Mouse (Mus musculus): ENCODE measurements around the gene Zfp979.
"Not testable (repeated sequence)": the region's sequence is repeated elsewhere in the genome, so short reads cannot be mapped to it uniquely, and the experiment has no call there.

Zfp979 gene

DNA sequence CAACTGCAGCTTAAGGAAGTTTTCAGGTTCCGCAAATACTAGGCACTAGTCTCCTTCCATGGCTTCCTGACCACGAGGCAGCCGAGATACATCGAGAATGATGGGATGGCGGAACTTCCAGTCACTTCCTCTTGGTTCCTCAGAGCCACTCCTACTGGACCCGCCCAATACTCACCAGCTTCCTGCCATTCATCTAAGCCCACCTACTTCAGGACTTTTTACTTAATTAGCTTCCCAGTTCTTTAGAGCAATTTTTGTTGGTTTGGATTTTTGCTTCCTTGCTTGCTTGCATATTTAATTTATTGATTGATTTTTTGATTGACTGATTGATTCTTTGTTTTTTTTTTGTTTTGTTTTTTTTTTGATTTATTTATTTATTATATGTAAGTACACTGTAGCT lies at the start of gene Zfp979:
TSS of gene Zfp979 (minus strand) at position 101 of the 400 bp plus-strand sequence.
- DNase-seq (ENCODE audit: low read depth, low spot score): not testable (repeated sequence)

DNA sequence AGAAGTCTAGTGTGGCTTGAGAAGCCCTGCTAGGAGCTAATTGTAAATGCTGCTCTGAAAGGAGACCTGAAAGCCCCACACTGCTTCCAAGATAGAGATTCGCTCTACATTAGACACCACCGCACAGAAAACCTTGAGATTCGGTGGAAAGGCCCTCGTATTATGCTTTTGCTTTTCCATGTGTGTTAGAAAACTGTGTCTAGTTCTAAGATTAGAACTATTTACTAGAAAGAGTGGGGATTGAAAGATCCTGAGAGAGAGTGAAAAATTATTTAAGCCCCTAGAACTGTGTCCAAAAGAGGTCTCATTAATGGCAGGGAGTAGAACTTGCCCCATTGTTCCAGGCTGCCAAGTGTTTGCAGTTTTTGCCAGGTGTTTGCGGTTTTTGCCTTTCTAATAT lies 12.9 kb upstream of the Zfp979 start:
- DNase-seq (ENCODE audit: low read depth, low spot score): not testable (repeated sequence)

DNA sequence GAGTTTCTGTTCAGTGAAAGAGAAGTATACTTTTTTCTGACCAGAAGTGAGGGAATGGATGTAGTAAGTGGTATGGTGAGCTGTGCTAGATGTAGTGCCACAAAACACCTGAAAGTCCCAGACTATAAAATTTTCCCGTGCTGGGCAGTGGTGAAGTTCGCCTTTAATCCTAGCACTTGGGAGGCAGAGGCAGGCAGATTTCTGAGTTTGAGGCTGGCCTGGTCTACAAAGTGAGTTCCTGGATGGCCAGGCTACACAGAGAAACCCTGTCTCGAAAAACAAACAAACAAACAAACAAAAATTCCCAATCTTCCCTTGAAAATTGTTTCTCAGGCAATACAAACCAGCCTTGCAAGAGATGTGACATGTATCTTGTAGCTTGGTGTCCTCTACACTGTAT lies 5.1 kb upstream of the Zfp979 start:
- DNase-seq (ENCODE audit: low read depth, low spot score): not testable (repeated sequence)

DNA sequence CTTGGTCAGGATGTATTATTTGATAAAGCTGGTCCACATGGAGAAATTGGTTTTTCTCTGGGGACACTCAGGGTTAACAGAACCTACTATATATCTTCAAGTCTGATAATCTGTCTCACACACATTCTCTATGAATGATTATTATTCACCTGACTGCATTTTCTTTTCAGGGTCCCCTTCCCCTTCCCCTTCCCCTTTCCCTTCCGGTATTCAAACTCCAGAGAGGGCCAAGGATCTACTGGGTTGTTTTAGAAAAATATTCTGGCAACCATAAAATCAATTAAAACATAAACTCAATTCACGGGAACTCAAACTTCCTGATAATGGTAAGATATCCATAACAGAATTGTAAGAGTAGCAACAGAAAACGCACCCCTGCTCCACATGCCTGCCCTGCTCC lies 381 bp downstream of the Zfp979 start:
- not testable (repeated sequence) for DNase-seq (ENCODE audit: low read depth, low spot score)

DNA sequence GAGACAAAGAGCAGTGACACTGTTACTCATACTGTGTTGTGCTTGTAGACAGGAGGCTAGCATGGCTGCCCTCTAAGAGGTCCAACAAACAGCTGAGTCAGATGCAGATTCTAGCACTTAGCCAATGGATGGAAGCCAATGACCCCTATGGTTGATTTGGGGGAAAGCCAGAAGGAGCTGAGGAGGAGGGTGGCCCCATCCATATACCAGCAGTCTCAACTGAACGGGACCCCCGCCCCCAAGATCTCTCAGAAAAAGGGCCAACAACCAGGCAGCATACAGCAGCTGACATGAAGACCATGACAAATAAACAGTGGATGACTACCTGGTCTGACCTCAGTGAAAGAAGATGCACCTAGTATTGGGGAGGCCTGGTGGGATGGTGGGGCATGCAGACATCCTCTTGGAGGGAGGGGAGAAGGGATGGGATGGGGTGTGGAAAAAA lies 8.5 kb downstream of the Zfp979 start:
- not testable (repeated sequence) for DNase-seq (ENCODE audit: low read depth, low spot score)

DNA sequence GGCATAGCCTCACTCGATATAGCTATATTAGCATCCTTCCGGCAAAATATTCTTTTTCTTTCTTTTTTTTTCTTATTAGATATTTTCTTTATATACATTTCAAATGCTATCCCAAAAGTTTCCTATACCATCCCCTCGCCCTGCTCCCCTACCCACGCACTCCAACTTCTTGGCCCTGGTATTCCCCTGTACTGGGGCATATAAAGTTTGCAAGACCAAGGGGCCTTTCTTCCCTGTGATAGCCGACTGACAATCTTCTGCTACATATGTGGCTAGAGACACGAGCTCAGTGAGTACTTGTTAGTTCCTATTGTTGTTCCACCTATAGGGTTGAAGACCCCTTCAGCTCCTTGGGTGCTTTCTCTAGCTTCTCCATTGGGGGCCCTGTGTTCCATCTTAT lies 35.8 kb downstream of the Zfp979 start:
- not testable (repeated sequence) for DNase-seq (ENCODE audit: low read depth, low spot score)

DNA sequence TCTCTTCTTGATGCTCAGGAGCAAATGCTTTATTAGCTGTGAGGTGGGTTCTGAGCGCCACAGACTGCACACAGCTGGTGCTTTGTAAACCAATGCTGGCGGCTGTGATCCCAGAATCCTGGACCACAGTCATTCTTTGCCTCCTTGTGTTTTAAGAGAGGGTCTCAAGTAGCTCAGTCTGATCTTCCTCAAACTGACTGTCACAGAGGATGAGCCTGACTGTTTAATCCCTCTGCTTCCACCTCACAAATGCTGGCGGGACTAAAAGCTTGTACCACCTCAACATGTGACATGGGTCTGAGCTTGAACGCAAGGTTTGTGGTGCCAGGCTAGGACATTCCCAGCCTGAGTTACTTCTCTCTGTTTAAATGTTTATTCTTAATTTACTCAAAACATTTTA lies 36.8 kb downstream of the Zfp979 start:
- no peak for DNase-seq (ENCODE audit: low read depth, low spot score)

DNA sequence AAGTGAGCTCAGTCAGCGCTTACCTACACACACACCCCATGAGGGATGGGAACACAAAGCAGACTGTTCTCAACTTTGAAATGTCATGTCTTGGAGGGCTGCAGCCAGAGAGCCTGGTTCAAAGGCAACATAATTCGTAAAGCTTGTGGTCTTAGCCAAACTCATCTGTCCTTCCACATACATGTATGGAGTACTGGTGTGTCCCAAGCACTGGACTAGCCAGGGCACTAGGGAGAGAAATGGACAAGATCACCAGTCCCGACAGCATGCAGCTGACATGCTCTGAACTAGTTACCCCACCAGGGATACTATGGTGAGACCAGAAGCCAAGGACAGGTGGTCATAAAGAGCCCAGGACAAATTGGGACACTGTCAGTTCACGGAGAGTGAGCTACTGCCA lies 38.5 kb downstream of the Zfp979 start:
- DNase-seq (ENCODE audit: low read depth, low spot score): no peak

DNA sequence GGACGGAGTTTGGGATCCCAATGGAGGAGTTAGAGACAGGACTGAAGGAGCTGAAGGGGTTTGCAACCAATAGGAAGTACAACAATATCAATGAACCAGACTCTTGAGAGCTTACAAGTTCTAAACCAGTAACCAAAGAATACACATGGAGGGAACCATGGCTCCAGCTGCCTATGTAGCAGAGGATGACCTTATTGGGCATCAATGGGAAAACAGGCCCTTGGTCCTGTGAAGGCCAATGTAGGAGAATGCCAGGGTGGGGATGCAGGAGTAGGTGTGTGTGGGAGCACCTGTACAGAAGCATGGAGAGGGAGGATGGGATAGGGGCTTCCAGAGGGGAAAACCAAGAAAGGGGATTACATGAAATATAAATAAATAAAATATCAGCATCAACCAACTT lies 40.4 kb downstream of the Zfp979 start:
- no peak for DNase-seq (ENCODE audit: low read depth, low spot score)

DNA sequence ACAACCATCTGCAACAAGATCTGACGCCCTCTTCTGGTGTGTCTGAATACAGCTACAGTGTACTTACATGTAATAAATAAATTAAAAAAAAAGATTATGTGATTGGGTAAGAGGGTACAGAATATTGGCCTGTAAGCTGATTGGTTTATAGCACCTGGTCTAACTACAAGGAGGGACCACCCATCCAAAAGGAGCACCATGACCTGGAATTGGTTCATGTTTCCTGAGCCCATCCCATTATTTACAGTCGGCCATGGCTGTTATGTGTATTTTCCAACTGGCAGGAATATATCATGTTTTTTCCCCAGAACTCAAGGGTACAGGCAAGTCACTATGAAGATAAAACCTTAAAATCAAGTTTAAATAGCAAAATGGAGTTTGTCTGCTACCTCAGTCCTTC lies 43.5 kb downstream of the Zfp979 start:
- DNase-seq (ENCODE audit: low read depth, low spot score): no peak

DNA sequence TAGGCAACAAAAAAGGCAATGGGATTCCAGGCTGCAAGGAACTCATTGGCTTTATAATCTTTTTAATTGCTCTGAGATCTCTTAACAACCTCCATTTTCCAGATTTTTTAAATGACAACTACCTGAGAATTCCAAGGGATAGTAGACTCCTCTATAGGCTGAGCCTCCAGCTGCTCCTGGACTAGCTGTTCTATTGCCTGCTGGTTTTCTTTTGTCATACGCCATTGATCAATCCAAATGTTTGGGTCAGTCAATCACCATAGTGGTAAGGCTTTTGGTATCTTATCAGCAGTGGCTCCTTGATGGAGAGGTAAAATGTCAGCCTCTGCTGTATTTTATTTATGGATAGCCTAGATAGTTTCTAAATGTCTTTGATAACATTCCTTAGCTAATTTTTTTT lies 44.6 kb downstream of the Zfp979 start:
- DNase-seq (ENCODE audit: low read depth, low spot score): peak; percentile 49

DNA sequence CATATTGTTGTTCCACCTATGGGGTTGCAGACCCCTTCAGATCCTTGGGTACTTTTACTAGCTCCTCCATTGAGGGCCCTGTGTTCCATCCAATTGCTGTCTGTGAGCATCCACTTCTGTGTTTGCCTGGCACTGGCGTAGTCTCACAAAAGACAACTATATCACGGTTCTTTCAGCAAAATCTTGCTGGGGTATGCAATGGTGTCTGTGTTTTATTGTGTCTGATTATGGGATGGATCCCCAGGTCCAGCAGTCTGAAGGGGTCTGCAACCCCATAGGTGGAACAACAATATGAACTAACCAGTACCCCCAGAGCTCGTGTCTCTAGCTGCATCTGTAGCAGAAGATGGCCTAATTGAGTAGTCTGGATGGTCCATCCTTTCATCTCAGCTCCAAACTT lies 47.7 kb downstream of the Zfp979 start:
- DNase-seq (ENCODE audit: low read depth, low spot score): not testable (repeated sequence)

DNA sequence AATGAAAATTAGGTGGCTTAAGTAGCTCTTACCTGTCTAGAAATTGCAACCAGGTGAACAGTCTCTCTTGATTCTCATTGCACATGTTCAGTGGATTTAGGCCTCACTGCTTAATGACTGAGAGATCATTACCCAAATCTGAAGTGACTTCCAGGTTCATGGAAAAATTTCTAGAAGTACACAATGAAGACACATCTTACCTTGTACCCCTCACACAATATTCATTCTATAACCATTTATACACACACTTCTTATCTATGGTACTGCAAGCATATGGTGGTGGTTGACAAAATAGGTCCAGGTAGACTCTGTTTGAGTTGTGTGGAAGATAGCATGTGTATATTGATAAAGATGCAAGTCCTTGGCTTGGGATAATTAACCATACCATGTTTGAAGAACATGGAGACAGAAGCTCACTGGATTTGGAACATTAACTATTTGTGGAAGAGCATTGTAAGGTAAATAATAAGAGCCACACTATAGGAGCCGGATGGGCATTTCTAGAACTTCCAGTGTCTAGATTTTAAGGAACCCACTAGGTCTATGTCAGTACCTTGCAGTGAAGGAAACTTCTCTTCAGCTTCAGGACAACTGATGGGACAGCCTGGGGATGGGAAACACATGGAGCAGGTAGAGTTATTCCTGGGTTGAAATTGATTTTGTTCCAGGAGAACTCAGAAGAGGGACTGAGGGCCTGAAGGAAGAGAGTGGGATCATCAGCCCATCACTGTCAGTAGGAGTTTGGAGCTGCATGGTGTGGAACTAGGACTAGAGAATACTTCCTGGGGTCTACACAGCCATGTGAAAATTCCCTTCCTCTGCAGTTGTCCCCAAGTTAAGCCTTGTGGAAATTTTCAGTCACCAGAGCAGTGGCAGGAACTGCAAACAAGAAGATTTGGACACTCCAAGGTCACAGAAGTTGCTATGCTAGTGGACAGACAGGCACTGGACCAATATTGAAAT lies 55.5 kb downstream of the Zfp979 start:
- DNase-seq (ENCODE audit: low read depth, low spot score): no peak

DNA sequence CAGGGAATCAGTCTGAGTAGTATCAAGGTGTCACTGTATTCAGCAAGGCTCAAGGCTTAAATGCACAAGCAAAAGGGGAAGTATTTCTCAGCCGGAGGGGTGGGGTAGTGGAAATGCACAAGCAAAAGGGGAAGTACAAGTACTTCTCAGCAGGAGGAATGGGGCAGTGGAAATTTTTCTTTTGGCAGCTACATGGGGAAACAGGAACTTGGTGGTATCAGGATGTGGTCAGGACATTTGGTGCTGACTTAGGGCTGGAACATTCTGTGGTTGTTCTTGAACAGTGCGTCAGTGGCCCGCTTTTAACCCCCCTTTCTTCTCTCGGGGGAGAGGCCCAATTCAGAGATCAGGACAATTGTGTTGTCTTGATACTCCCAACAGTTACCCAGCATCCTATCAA lies 62.9 kb downstream of the Zfp979 start:
- DNase-seq (ENCODE audit: low read depth, low spot score): not testable (repeated sequence)

DNA sequence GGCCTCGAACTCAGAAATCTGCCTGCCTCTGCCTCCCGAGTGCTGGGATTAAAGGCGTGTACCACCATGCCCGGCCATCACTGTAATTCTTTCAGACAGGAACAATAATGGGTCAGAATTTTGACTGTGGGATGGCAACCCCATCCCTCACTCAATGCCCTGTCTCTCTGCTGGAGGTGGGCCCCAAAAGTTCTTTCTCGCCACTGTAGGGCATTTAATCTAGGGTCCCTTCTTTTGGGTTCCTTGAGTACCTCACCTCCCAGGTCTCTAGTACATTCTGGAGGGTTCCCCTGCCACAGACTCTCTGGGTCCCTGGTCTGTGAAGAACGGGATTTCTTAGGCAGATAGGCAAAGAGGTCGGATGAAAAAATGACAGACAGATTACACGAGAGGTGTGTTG lies 71.2 kb downstream of the Zfp979 start:
- not testable (repeated sequence) for DNase-seq (ENCODE audit: low read depth, low spot score)

DNA sequence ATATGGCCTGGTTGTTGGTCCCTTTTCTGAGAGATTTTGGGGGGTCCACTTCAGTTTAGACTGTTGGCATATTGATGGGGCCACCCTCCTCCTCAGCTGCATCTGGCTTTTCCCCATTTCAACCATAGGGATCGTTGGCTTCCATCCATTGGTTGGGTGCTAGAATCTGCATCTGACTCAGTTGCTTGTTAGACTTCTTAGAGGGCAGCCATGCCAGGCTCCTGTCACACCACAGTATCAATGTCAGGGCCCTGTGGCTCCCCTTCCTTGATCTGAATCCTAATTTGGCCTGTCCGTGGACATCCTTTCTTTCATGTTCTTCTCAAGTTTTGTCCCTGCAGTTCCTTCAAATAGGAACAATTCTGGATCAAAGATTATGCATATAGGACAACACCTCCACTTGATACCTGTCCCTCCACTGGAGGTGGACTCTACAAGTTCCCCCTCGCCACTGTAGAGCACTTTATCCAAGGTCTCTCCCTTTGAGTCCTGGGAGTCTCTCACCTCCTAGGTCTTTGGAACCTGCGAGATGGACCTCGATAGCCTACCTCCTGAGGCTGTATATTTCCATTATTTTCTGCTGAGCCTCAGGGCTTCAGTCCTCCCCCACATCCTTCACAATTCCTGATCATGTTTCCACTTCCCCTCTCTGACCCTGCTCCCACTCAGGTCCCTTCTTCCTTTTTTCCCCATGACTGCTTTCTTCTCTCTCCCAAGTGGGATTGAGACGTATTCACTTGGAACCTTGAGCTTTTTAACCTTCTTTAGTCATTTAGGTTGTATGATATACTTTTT lies 76.7 kb downstream of the Zfp979 start:
- no peak for DNase-seq (ENCODE audit: low read depth, low spot score)
